Mouse (Mus musculus) intestine, postnatal 0 days (tissue): ENCODE results near the gene Ttll5. TPM values are rescaled to one million over a fixed set of nuclear protein-coding genes. Genes with fewer than 3 reads are reported as not detected.

ENCODE experiments used
- ATAC-seq: fragments of 200-750 bp; cut with Nextera tagmentation; 2 replicates; pipeline ENCODE4 v1.8.0; 2017; ENCODE audit warnings: mild to moderate bottlenecking, moderate TSS enrichment, moderate library complexity
- H3K27ac ChIP-seq: fragments of 300-500 bp; sonication (generic); 2 replicates; pipeline ENCODE4 v1.5.1; 2014; ENCODE audit warnings: mild to moderate bottlenecking, low read depth, low read length, moderate library complexity
- H3K27me3 ChIP-seq: fragments of 300-500 bp; sonication (generic); replicated peaks from 2 replicates; pipeline ENCODE4 v1.6.1; 2014; ENCODE audit warnings: low read length, mixed read lengths; ENCODE audit not compliant: control insufficient read depth, insufficient read depth
- H3K36me3 ChIP-seq: fragments of 300-500 bp; sonication (generic); 2 replicates; pipeline ENCODE4 v1.6.1; 2014; ENCODE audit warnings: mild to moderate bottlenecking, moderate library complexity; ENCODE audit not compliant: control insufficient read depth, insufficient read depth
- H3K4me1 ChIP-seq: fragments of 300-500 bp; sonication (generic); replicated peaks from 2 replicates; pipeline ENCODE4 v1.6.1; 2014; ENCODE audit warnings: antibody characterized with exemption, low read length, mixed read lengths; ENCODE audit not compliant: control insufficient read depth, insufficient read depth
- H3K4me2 ChIP-seq: fragments of 300-500 bp; sonication (generic); replicated peaks from 2 replicates; pipeline ENCODE4 v1.6.1; 2014; ENCODE audit warnings: low read depth, mild to moderate bottlenecking, moderate library complexity
- H3K4me3 ChIP-seq: fragments of 300-500 bp; sonication (generic); 2 replicates; pipeline ENCODE4 v1.5.1; 2014; ENCODE audit warnings: low read depth, low read length
- H3K9ac ChIP-seq: fragments of 300-500 bp; sonication (generic); 2 replicates; pipeline ENCODE4 v1.6.1; 2014; ENCODE audit warnings: mild to moderate bottlenecking, low read depth, low read length
- H3K9me3 ChIP-seq: fragments of 300-500 bp; sonication (generic); 2 replicates; pipeline ENCODE4 v1.6.1; 2016; ENCODE audit warnings: mixed run types; ENCODE audit not compliant: control insufficient read depth
- CTCF ChIP-seq: sonication (generic); IDR thresholded peaks from 2 replicates; pipeline ENCODE4 v1.5.1; 2016; ENCODE audit warnings: low read depth, mild to moderate bottlenecking, control low read depth, antibody characterized with exemption, moderate library complexity
- WGBS: fragments of 180-500 bp; shearing (Covaris S2); extraction: QIAGEN DNeasy Blood & Tissue Kit; methylation state at CpG from one replicate; pipeline ENCODE4 v1.1.7; 2014; 5-methylcytosine and 5-hydroxymethylcytosine counted together
- polyA plus RNA-seq: library from polyadenylated mRNA; unstranded; fragments of >200 nt; fragmentation: Nextera tagmentation; extraction: Ambion mirVana; gene quantifications from 2 replicates; pipeline ENCODE4 v1.2.1, GENCODE M21; 2015

The Ttll5 gene
- polyA plus RNA-seq, 1 experiment from 2014 or later: 3.3 TPM

- H3K4me3 ChIP-seq: no peak overlapping the region
- H3K9me3 ChIP-seq: no peaks in the 10 kb centered on the region
- no peak for TF ChIP-seq CTCF
- H3K36me3 ChIP-seq: no peaks in the 10 kb centered on the region
- no peak for ATAC-seq
- 91% methylated on average over 9 of the region's 9 CpGs for WGBS
- H3K4me1 ChIP-seq: 0 out of 2 replicates have a peak, but pooled peaks cover 2% of the 10 kb centered on the region
- H3K9ac ChIP-seq: no peak overlapping the region
- H3K4me2 ChIP-seq: no peak overlapping the region
- no peaks in the 10 kb centered on the region for H3K27me3 ChIP-seq
- no peak overlapping the region for H3K27ac ChIP-seq
Observed at GRCm38 (mm10) chr12:86106086-86106485, 281.6 kb downstream of the Ttll5 start.

DNA sequence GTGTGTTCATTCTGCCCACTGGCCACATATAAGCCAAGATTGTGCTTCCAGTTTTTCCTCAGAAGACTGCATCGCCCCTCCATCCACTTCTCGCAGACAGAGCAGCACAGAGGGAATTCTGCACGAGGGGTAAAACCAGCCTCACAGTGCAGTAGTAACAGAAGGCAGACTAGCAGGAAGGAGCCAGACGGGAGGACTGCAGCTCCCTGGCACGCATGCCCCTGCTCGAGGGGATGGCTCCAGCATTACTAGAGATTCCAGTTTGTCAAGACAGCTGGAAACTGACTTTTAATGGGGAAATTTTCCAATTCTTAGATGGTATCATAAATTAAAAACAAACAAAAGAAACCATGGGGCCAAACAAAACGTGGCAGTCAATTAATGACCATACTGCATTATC lies 283.2 kb downstream of the Ttll5 start:
- no peak for ATAC-seq
- WGBS: 79% methylated on average over 7 of the region's 7 CpGs
- H3K4me1 ChIP-seq: 0 out of 2 replicates have a peak, but pooled peaks cover 2% of the 10 kb centered on the region
- no peak overlapping the region for H3K27ac ChIP-seq
- H3K27me3 ChIP-seq: no peaks in the 10 kb centered on the region
- no peak overlapping the region for H3K9ac ChIP-seq
- no peak overlapping the region for H3K4me3 ChIP-seq
- H3K4me2 ChIP-seq: no peak overlapping the region
- H3K9me3 ChIP-seq: no peaks in the 10 kb centered on the region
- peaks cover 11% of the 10 kb centered on the region; the same call in 1 of the 2 replicates for H3K36me3 ChIP-seq
- no peak for TF ChIP-seq CTCF

DNA sequence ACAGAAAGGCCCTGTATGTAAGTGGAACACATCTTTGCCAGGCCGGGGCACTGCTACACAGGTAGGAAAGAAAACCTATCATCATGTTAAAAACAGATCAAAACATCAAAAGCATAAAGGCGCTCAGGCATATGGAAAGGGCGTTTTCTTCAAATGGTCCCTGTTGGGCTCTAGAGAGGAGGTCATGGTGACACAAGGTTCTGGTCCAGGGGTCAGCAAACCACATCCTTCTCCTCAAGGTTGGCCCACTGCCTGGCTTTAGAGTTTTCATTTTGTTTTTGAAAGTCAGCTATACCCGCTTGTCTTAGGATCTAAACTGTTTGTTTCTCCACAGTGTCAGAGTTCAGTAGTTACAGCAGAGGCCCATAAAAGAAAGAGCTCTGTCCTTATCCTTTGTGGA lies 285.1 kb downstream of the Ttll5 start:
- no peaks in the 10 kb centered on the region for H3K9me3 ChIP-seq
- no peak overlapping the region for H3K27ac ChIP-seq
- H3K36me3 ChIP-seq: peaks cover 11% of the 10 kb centered on the region; the same call in 1 of the 2 replicates
- H3K9ac ChIP-seq: no peak overlapping the region
- no peak overlapping the region for H3K4me2 ChIP-seq
- no peaks in the 10 kb centered on the region for H3K4me1 ChIP-seq
- no peak for ATAC-seq
- no peak for TF ChIP-seq CTCF
- no peaks in the 10 kb centered on the region for H3K27me3 ChIP-seq
- WGBS: 84% methylated on average over 4 of the region's 4 CpGs
- no peak overlapping the region for H3K4me3 ChIP-seq

- ATAC-seq: no peak
- Histone ChIP-seq H3K4me3 (no peak overlapping the region), H3K4me2 (no peak overlapping the region), H3K4me1 (no peaks in the 10 kb centered on the region), H3K27me3 (no peaks in the 10 kb centered on the region), H3K36me3 (peaks cover 11% of the 10 kb centered on the region; the same call in 1 of the 2 replicates), H3K27ac (no peak overlapping the region), H3K9ac (no peak overlapping the region), H3K9me3 (no peaks in the 10 kb centered on the region)
- peak; percentile 71 for TF ChIP-seq CTCF
- WGBS: 88% methylated on average over 2 of the region's 2 CpGs
Observed at GRCm38 (mm10) chr12:86110637-86111036, 286.2 kb downstream of the Ttll5 start.

Other genes with a start within 250 kb of the Ttll5 start
- 0.44 TPM in 2 replicates for gene Jdp2, start 225.6 kb upstream of the Ttll5 start, polyA plus RNA-seq
- 2.5 and 3.0 TPM in 2 replicates for gene Batf, start 138.0 kb upstream of the Ttll5 start, polyA plus RNA-seq
- 12.2 and 14.9 TPM in 2 replicates for gene Flvcr2, start 78.1 kb upstream of the Ttll5 start, polyA plus RNA-seq
- 114 and 116 TPM in 2 replicates for gene Erg28, start 109 bp upstream of the Ttll5 start, polyA plus RNA-seq